Mouse (Mus musculus): ENCODE data around the gene Ttc30b. TPM values are rescaled to one million over a fixed set of nuclear protein-coding genes. Genes with fewer than 3 reads are reported as not detected.
A peak's percentile ranks its signal among the peaks of the same experiment; 100 is the strongest.
"Not testable (repeated sequence)": the region's sequence is repeated elsewhere in the genome, so short reads cannot be mapped to it uniquely, and the experiment has no call there.

Ttc30b gene
- total and polyA plus RNA-seq, 2 experiments from 2014 or later = 20.6 to 27.4 TPM

DNA sequence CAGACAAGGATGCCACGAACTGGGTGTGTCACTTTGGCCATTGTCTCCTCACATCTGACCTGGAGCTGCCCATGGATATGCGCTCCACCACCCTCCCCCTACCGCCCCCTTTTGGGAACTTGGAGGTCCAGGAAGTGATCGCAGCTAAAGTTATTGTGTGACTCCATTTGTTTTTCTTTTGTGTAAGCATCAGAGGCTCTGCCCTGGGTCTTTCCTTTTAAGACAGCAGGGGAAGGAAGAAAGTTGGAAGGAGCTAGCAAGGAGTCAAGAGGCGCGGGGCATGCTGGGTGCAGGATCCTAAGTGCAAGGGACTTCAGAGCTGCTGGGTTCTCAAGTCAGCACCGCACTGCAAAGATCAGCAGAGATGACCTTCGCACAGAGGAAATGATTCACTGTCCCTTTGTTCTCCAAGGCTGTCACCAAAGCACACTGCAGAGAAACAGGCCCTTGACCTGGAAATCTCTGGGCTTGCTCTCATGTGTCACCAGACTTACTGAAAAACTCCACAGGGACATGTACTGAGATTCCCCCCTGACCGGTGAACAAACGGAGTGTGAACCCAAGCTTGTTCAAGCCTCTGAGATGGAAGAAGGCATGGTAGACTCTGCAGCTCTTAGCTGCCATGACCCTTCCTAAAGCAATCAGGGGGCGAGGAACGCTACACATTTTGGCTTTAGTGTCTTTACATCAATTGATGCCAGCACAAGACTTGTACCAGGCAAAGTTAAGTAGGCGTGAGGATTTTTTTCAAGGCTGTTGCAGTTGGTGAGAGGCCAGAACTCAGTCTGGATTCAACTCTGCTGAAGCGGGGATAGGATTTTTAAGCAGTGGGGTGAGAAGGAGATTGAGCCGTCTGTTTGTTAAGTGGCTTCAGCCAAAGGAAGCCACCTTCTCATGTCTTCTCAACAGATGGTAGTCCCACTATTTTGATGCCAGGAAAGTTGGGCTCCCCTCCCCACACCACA, 22.3 kb upstream of the Ttc30b start:
- Histone ChIP-seq H3K36me3 (ENCODE audit: insufficient read depth) (no peaks in the 10 kb centered on the region), H3K4me2 (ENCODE audit: low read depth) (peak overlapping the region; percentile 42; the same call in 1 of the 2 replicates), H3K4me1 (ENCODE audit: insufficient read depth) (peaks cover 22% of the 10 kb centered on the region), H3K27ac (ENCODE audit: low read depth, low read length) (peak overlapping the region; percentile 40), H3K9ac (no peak overlapping the region), H3K4me3 (ENCODE audit: low read depth, low read length) (no peak overlapping the region), H3K9me3 (ENCODE audit: low read length) (no peaks in the 10 kb centered on the region), H3K27me3 (ENCODE audit: insufficient read depth, low read length) (no peaks in the 10 kb centered on the region)
- peak; percentile 55 for DNase-seq
- no peak; the same call in 1 of the 2 replicates for ATAC-seq
- 52% methylated on average over 15 of the region's 15 CpGs for WGBS
- TF ChIP-seq CTCF (IDR thresholded peaks at IDR 0.05; ENCODE audit: low read depth) = no peak

DNA sequence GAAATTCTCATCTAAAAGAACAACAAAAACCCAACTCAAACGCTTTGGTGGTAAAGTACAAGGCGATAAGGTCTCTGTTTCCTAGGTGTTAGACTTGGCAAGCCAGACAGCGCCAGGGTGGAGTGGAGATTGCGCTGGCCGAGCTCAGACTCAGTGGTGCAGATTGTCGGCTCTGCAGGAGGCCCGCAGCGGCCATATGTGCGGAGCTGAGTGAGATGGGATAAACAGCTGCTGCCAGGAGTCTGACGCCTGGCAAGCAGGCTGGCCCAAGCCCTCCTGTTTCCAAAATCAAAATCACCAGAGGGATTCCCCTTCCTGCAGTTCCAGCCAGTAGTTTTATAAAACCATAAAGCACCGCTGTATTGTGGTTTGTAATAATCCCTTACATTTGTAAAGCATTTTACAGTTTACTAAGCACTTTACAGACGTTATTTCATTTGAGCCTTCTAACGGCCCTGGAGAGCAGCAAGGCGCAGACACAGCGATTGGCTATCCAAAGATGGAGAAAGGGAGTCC, 21.5 kb upstream of the Ttc30b start:
- peak; percentile 52; the same call in 1 of the 2 replicates for ATAC-seq
- no peaks in the 10 kb centered on the region for H3K9me3 ChIP-seq (ENCODE audit: low read length)
- no peak overlapping the region for H3K4me3 ChIP-seq (ENCODE audit: low read depth, low read length)
- 9% methylated on average over 15 of the region's 15 CpGs for WGBS
- no peak for TF ChIP-seq CTCF (IDR thresholded peaks at IDR 0.05; ENCODE audit: low read depth)
- no peaks in the 10 kb centered on the region for H3K36me3 ChIP-seq (ENCODE audit: insufficient read depth)
- peaks cover 21% of the 10 kb centered on the region for H3K4me1 ChIP-seq (ENCODE audit: insufficient read depth)
- peak; percentile 65 for DNase-seq
- H3K4me2 ChIP-seq (ENCODE audit: low read depth) = peak overlapping the region; percentile 42
- H3K9ac ChIP-seq = no peak overlapping the region
- H3K27me3 ChIP-seq (ENCODE audit: insufficient read depth, low read length) = no peaks in the 10 kb centered on the region
- H3K27ac ChIP-seq (ENCODE audit: low read depth, low read length) = peak overlapping the region; percentile 40

DNA sequence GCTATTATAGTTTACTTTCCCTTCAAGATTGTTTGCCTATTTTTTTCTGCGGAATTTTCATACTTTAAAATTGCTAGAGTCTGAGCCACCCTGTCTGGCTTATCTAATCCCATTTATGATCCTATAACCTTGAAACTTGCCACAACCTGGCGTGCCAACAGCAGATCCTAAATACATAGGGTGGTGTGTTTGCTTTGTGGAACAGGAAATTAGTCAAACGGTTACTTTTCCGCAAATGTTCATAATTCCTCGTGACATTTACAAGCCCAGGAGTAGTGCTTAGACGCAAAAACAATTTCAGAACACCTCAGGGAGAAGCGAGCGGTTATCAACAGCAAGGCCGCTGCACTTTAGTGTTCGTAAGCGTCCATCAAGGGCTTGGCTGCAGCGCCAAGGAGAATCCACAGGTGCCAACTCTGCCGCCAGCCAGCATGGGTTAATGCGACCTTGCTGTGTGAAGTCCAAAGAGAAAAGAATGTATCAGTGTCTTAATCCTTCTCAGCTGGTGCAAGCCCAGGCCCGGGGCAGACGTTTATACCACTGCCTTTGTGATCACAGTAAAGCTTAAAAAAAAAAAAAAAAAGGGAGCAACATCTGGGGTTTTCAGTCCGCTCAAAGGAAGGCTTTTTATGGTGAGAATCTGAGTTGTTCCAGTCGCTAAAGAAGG, 20.9 kb upstream of the Ttc30b start:
- H3K4me1 ChIP-seq (ENCODE audit: insufficient read depth) = peaks cover 15% of the 10 kb centered on the region
- no peak for TF ChIP-seq CTCF (IDR thresholded peaks at IDR 0.05; ENCODE audit: low read depth)
- ATAC-seq (no peak), DNase-seq (no peak)
- no peaks in the 10 kb centered on the region for H3K9me3 ChIP-seq (ENCODE audit: low read length)
- H3K4me3 ChIP-seq (ENCODE audit: low read depth, low read length) = no peak overlapping the region
- H3K4me2 ChIP-seq (ENCODE audit: low read depth) = peak overlapping the region; percentile 42
- H3K36me3 ChIP-seq (ENCODE audit: insufficient read depth) = no peaks in the 10 kb centered on the region
- 0 out of 2 replicates have a peak overlapping the region, but pooled peaks have one; percentile 40 for H3K27ac ChIP-seq (ENCODE audit: low read depth, low read length)
- H3K9ac ChIP-seq = 0 out of 2 replicates have a peak overlapping the region, but pooled peaks have one; percentile 10
- 25% methylated on average over 18 of the region's 18 CpGs for WGBS
- no peaks in the 10 kb centered on the region for H3K27me3 ChIP-seq (ENCODE audit: insufficient read depth, low read length)

DNA sequence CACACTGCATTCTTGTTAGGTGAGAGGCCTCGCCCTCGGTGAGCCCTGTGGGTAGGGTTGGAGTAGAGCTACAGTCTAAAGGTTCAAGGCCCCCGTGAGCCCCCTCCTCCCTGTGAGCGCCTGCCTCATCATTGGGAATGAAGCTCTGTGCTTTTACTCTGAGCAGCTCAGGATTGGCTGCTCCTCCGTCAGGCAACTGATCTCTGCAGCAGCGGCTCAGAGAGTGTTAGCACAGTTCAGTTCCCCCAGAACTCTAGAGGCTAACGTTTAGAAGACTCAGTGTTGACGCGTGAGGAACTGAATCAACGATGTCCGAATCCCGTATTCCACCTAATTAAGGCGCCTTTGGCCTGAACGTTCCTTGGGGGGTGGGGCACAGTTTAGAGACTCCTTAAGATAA, 17.3 kb upstream of the Ttc30b start:
- DNase-seq (no peak), ATAC-seq (no peak)
- Histone ChIP-seq H3K36me3 (ENCODE audit: insufficient read depth) (no peaks in the 10 kb centered on the region), H3K4me3 (ENCODE audit: low read depth, low read length) (no peak overlapping the region), H3K9me3 (ENCODE audit: low read length) (no peaks in the 10 kb centered on the region), H3K27me3 (ENCODE audit: insufficient read depth, low read length) (no peaks in the 10 kb centered on the region), H3K4me2 (ENCODE audit: low read depth) (no peak overlapping the region), H3K27ac (ENCODE audit: low read depth, low read length) (no peak overlapping the region), H3K4me1 (ENCODE audit: insufficient read depth) (peaks cover 13% of the 10 kb centered on the region), H3K9ac (no peak overlapping the region)
- no peak for TF ChIP-seq CTCF (IDR thresholded peaks at IDR 0.05; ENCODE audit: low read depth)
- WGBS = 50% methylated on average over 14 of the region's 14 CpGs

DNA sequence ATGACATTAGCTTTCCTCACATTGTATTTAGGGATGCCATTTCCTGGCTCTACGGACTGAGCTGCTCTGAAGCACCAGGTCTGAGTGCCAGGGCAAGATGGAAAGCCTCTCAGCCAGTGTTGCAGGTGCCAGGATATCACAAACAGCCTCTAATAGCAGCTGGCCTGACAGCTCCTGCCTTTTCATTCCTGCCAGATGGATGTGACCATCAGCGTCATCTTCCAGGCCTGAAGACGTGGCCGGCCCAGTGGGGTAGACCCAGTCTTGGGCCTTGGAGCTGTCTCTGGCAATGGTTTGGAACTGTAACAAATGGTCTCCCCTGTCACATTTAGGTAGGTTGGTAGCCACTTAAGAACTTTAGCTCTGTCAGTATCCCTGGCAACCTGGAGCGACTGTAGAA, 14.9 kb upstream of the Ttc30b start:
- H3K27ac ChIP-seq (ENCODE audit: low read depth, low read length) = no peak overlapping the region
- no peaks in the 10 kb centered on the region for H3K27me3 ChIP-seq (ENCODE audit: insufficient read depth, low read length)
- ATAC-seq (no peak), DNase-seq (no peak)
- no peak for TF ChIP-seq CTCF (IDR thresholded peaks at IDR 0.05; ENCODE audit: low read depth)
- no peaks in the 10 kb centered on the region for H3K4me1 ChIP-seq (ENCODE audit: insufficient read depth)
- no peak overlapping the region for H3K4me2 ChIP-seq (ENCODE audit: low read depth)
- 87% methylated on average over 5 of the region's 5 CpGs for WGBS
- no peak overlapping the region for H3K4me3 ChIP-seq (ENCODE audit: low read depth, low read length)
- H3K9ac ChIP-seq = no peak overlapping the region
- H3K9me3 ChIP-seq (ENCODE audit: low read length) = no peaks in the 10 kb centered on the region
- no peaks in the 10 kb centered on the region for H3K36me3 ChIP-seq (ENCODE audit: insufficient read depth)

DNA sequence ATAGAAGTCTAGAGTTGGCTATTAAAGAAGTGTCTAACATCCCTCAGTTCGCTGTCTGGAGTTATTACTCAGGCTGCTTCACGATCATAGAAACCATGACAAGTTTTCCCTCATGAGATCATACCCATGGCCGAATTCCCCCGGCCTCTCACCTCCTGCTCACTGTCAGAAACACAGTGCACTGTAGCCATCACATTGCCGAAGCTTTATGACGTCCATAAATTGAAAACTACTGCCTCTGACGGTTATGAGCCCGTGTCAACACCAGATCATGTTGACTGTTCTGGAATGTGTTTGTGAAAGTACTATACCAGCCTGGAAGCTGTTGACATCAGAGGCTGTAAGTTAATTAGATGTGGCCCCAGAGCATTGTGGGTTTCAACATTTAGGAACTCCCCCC, 12.3 kb upstream of the Ttc30b start:
- Histone ChIP-seq H3K36me3 (ENCODE audit: insufficient read depth) (no peaks in the 10 kb centered on the region), H3K27ac (ENCODE audit: low read depth, low read length) (no peak overlapping the region), H3K4me2 (ENCODE audit: low read depth) (no peak overlapping the region), H3K4me1 (ENCODE audit: insufficient read depth) (no peaks in the 10 kb centered on the region), H3K9ac (no peak overlapping the region), H3K27me3 (ENCODE audit: insufficient read depth, low read length) (no peaks in the 10 kb centered on the region), H3K9me3 (ENCODE audit: low read length) (no peaks in the 10 kb centered on the region), H3K4me3 (ENCODE audit: low read depth, low read length) (no peak overlapping the region)
- WGBS = 92% methylated on average over 8 of the region's 8 CpGs
- DNase-seq (no peak), ATAC-seq (no peak)
- no peak for TF ChIP-seq CTCF (IDR thresholded peaks at IDR 0.05; ENCODE audit: low read depth)

DNA sequence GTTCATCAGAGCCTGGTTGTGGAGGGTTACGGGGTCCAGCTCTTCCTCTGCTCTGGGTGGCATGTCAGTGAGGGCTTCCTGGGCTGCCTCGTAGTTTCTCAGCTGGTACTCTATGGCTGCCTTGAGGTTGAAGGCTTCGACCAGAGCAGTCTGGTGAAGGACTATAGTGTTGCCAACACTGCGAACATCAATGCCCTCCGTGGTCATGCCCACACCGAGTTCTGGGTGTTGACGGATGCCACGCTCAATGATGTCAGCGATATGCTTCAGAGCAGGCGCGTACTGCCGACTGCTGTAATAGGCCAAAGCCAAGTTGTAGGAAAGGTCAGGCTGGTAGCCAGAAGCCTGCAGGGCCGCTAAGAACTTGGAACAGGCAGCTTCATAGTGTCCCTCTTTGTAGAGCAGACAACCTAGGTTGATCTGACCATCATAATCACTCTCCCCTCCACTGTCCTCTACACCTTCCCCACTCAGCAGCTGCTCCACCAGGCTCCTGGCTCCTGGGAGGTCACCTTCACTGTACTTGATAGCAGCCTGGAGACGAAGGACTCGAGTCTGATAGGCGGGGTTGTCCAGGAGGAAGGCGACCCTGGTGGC, 767 bp downstream of the Ttc30b start:
- H3K27ac ChIP-seq (ENCODE audit: low read depth, low read length) = not testable (repeated sequence)

DNA sequence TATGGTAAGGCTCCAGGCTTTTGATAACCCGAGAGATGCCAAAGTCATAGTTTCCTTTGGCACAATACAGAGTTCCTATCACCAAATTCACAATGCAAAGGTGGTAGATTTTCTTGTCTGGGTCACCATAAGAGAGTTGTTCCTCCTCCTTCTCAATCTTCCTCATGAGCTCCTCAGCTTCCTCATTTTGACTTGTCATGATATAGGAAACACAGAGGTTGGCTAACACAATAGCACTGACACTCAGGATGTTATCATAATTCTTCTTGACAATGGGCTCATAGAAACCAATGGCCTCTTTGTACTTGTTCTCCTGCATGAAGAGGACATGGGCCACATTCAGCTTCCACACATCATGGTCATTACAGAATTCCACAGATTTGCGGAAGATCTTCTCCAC, 1.7 kb downstream of the Ttc30b start:
- not testable (repeated sequence) for ATAC-seq; H3K4me2 ChIP-seq (ENCODE audit: low read depth); H3K4me3 ChIP-seq (ENCODE audit: low read depth, low read length); DNase-seq; H3K27me3 ChIP-seq (ENCODE audit: insufficient read depth, low read length); H3K9ac ChIP-seq; H3K36me3 ChIP-seq (ENCODE audit: insufficient read depth); H3K9me3 ChIP-seq (ENCODE audit: low read length); H3K27ac ChIP-seq (ENCODE audit: low read depth, low read length); H3K4me1 ChIP-seq (ENCODE audit: insufficient read depth)
- WGBS = 86% methylated on average over 2 of the region's 2 CpGs

More for the DNA sequence above, 767 bp downstream of the Ttc30b start:
- H3K9me3 ChIP-seq (ENCODE audit: low read length); H3K27me3 ChIP-seq (ENCODE audit: insufficient read depth, low read length); H3K36me3 ChIP-seq (ENCODE audit: insufficient read depth); H3K4me1 ChIP-seq (ENCODE audit: insufficient read depth); ATAC-seq; DNase-seq: not testable (repeated sequence)
- 71% methylated on average over 15 of the region's 17 CpGs for WGBS
- peak overlapping the region; percentile 58 for H3K4me2 ChIP-seq (ENCODE audit: low read depth)
- peak overlapping the region; percentile 53; the same call in 1 of the 2 replicates for H3K4me3 ChIP-seq (ENCODE audit: low read depth, low read length)
- peak overlapping the region; percentile 64 for H3K9ac ChIP-seq

All from forebrain, postnatal 0 days (tissue).